Mouse (Mus musculus) frontal cortex, postnatal 14 days (tissue): ENCODE results near the gene Arhgap17.

Experiments
- DNase-seq, 2 experiments: peaks; one replicate each; pipeline ENCODE4 v3.0.0; 2022; ENCODE audit warnings: low spot score in 2 of 2

The Arhgap17 gene

GRCm38 (mm10) chr7:123283826-123284225 lies 85.9 kb downstream of the Arhgap17 start:
- DNase-seq, result no peak

GRCm38 (mm10) chr7:123279797-123280196 lies 89.9 kb downstream of the Arhgap17 start:
- no peak for DNase-seq

- no peak for DNase-seq
Measured at GRCm38 (mm10) chr7:123276568-123276967, 93.1 kb downstream of the Arhgap17 start.

- DNase-seq, result no peak
Measured at GRCm38 (mm10) chr7:123273056-123273455, 96.7 kb downstream of the Arhgap17 start.

- DNase-seq, result no peak
Measured at GRCm38 (mm10) chr7:123258103-123258502, 111.6 kb downstream of the Arhgap17 start.

GRCm38 (mm10) chr7:123254196-123254970 lies 115.3 kb downstream of the Arhgap17 start:
- no peak for DNase-seq

- no peak for DNase-seq
Measured at GRCm38 (mm10) chr7:123253396-123253795, 116.3 kb downstream of the Arhgap17 start.

GRCm38 (mm10) chr7:123251343-123251742 lies 118.4 kb downstream of the Arhgap17 start:
- no peak for DNase-seq

- DNase-seq, result no peak
Measured at GRCm38 (mm10) chr7:123248166-123248565, 121.5 kb downstream of the Arhgap17 start.

GRCm38 (mm10) chr7:123246504-123247084 lies 123.1 kb downstream of the Arhgap17 start:
- no peak for DNase-seq

- DNase-seq, result no peak
Measured at GRCm38 (mm10) chr7:123244833-123245232, 124.9 kb downstream of the Arhgap17 start.

GRCm38 (mm10) chr7:123242241-123242640 lies 127.5 kb downstream of the Arhgap17 start:
- no peak for DNase-seq

- DNase-seq, result no peak
Measured at GRCm38 (mm10) chr7:123240064-123240463, 129.7 kb downstream of the Arhgap17 start.

- no peak for DNase-seq
Measured at GRCm38 (mm10) chr7:123238621-123239020, 131.1 kb downstream of the Arhgap17 start.

- DNase-seq, result no peak
Measured at GRCm38 (mm10) chr7:123235449-123235848, 134.3 kb downstream of the Arhgap17 start.
